Mouse (Mus musculus) cortical plate, adult 2 months (tissue): Measurements from ENCODE around the gene Pus3.

Experiments
- CTCF ChIP-seq: fragments of 200-500 bp; IDR thresholded peaks from 2 replicates; pipeline ENCODE4 v1.5.1; 2011; ENCODE audit warnings: mild to moderate bottlenecking, control low read depth, low read length; ENCODE audit not compliant: insufficient read depth; ENCODE audit errors: extremely low read depth
- POLR2A ChIP-seq: fragments of 200-500 bp; IDR thresholded peaks from 2 replicates; pipeline ENCODE4 v1.6.1; 2011; ENCODE audit warnings: mild to moderate bottlenecking, low read length, control low read depth; ENCODE audit not compliant: insufficient read depth; ENCODE audit errors: extremely low read depth

DNA sequence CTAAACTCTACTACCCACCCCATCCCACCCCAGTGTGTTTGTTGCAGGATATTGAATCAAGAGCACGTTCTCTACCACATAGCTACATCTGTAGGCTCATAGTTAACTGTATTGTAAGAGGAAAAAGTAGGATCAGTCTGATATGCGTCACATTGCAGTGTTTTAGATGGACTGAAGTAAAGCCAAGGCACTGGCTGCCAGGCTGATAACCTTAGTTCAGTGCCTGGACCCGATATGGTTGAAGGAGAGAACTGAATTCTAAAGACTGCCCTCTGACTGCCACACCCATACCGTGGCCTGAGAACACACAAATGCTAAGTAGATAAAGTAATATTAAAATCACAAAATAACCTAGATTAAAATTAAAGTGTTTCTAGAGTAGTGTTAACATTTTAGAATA, 22.5 kb upstream of the Pus3 start:
- TF ChIP-seq CTCF (no peak), POLR2A (no peak)
